Mouse (Mus musculus) T-helper 2 cell (primary cell): ENCODE data around the gene Dppa1.
"Not testable (repeated sequence)": the region's sequence is repeated elsewhere in the genome, so short reads cannot be mapped to it uniquely, and the experiment has no call there.

Source experiments
- in situ Hi-C: fragments of 300-600 bp; cut with MboI, MseI; formaldehyde crosslinking; loops from one replicate; pipeline ENCODE4 v1.15.1; 2025; ENCODE audit warnings: high pct_unique_total_duplicates

Gene Dppa1

DNA sequence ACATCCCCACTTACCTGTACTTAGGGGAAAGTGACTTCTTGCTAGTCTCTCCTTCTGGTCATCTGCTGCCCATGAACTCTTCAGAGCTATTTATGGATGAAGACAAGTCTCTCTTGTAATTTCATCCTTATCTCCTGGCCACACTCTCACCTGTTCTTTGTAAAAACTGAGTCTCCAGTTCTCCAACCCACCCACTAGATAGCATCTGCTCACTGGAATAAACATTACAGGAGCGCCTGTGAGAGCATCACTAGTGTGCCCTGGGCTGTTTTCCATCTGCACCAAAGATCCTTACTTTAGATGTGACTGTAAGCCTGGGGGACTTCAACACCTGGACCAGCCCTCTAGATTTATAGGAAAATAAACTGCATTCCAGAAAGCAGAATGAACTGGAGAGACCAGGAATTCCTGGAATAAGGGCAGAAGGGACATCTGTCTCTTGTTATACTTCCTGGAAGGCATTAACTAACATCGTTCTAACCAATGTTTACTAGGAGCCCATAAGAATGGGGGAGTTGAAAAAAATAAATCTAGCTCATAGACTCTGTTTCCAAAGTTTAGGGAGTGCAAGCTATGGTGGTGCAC, at the start of gene Dppa1:
Dppa1 (minus strand) TSS at position 51 of the 585 bp plus-strand sequence.
- in situ Hi-C loops: loop anchor here (5.0 kb wide), 1 partner anchor 42 kb away; no protein-coding TSS in a partner anchor

DNA sequence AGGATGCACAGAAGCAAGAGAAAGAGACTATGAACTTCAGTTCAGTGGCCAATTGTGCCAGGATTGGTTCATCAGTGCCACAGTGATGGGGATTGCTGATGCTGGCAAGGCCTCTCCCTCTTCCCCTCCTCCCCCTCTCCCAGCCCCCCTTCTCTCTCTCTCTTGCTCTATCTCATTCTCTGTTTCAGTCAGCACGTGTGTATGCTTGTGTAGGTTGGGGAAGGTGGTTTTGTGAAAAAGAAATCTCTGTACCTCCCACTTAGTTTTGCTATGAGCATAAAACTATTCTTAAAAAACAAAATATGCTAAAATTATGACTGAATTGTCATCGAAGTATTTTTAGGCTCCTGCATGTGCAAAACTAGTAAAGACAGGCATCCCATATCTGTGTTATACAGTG, 38.9 kb upstream of the Dppa1 start:
- in situ Hi-C loops: loop anchor here (10.0 kb wide), 1 partner anchor 223 kb away; no protein-coding TSS in a partner anchor

DNA sequence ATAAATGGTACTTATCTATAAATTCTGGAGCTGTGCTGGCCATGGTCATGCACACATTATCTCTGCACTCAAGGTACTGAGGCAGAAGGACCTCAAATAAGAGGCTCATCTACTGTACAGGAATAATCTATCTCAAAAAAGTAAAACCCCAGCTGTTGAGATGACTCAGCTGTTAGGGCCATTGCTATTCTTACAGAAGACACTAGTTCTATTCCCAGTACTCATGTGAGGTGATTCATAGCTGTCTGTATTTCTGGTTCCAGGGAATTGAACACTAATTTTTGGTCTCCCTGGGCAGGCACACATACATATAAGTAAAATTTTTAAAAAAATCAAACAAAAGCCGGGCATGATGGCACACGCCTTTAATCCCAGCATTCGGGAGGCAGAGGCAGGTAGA, 38.0 kb upstream of the Dppa1 start:
- in situ Hi-C loops: loop anchor here (10.0 kb wide), 1 partner anchor 222 kb away; no protein-coding TSS in a partner anchor

DNA sequence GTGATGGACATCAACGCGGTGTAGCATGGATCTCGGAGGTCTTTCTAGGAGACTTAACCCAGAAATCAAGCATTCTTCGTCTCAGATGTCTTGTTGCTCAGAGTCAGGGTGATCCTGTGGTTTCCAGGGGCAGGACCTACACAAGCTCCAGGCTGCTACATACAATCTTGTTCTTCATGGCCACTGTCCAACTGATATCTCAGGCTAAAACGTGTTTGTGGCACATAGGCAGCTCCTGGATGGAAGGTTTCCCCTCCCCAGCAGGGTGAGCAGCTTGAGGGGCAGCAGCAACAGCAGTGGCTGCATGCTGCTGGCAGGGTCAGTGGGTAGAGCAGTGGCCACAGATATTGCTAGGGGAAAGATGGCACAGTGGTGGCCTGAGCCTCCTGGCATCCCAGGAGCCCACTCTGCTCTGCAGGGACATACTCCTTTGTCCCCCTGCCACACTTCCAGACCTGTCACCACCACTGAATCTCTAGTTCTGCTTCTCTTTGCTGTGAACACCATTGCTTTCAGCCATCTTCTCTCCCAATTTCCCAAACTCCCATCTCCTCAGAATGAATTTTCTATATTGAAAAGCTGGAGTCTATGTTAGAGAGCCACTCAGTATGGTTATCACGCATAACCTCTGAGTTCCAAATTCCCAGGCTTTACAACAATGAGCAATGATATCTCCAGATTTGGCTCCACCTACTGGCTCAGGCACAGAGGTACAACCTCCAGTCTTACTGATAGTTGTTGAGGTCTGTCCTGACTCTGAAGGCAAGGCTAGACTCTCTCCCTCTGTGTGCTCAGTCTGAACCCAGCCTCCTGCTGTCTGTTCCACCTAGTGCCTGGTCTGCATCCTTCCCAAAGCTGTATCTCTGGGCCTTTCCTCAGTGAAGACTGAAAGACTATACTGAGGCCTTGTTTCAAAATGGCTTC, 36.8 kb upstream of the Dppa1 start:
- in situ Hi-C loops: loop anchor here (10.0 kb wide), 1 partner anchor 221 kb away; no protein-coding TSS in a partner anchor

DNA sequence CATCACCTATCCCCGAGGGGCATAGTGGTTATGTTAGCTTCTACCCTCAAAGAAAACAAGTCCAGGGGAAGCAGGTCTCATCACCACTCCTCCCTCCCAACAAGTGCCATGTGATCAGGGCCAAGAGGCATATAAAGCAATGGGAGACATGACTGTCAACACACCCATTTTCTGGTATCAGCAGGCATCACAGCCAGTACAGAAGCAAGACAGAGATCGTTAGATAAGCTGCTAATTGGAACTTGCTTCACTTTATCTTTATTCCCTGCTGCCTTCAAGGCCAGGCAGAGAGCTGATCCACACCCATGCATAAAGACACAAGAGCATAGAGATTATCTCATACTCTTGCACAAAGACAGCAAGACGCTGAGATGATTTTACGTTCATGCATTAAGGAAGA, 34.2 kb upstream of the Dppa1 start:
- in situ Hi-C loops: loop anchor here (10.0 kb wide), 1 partner anchor 218 kb away; no protein-coding TSS in a partner anchor

DNA sequence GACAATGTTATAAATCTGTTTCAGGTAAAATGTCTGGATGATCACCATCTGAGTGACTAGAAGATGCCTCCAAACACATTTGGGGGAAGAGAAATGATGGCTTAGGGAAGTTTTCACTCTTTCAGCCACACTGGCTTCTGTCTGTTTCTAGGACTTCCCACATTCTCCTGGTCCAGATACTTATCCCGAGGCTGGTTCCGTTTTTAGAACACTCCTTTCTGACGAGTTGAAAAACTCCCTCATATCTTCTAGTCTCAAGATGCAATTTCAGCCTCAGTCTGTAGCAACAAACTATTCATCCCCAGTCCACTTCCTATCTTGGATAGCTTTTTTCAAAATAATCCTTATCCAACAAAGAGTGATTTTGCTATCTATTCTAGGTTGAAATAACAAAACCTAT, 23.4 kb upstream of the Dppa1 start:
- in situ Hi-C loops: no loop called here

DNA sequence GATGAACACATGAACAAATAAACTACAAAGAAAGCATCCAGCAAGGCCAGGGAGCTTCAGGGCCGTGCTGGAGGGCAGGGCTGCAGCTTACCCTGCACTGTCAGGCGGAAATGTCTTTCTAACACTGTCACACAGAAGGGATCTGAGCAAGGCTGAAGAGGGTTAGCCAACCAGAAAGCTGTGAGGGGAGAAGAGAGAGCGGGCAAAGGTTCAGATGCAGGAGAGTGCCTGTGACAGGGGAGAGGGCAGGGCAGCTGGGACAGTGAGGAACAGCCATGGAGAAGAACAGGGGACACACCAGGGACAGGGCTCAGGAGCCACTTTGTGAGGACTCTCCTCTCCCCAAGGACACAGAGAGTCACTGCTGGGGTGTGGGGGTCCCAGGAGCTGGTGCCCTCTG, 20.6 kb upstream of the Dppa1 start:
- in situ Hi-C loops: not testable (repeated sequence)

DNA sequence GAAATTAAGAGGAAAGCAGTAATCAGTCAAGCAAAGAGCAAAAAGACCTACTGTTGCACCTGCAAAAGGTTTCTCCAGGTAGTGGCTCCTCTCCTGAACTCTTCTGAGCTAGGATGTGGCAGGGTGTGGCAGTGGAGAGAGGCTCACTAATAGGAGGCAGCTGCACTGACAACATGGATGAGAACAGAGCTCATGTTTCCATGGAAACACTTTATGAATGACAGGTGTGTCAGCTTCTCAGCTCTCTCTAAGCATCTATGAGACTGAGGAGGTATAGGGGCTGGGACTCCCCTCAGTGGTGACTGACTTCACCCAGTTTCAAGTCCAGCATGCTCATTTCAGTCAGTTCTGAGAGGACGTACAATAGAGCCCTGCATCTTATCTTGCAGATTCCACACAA, 15.8 kb upstream of the Dppa1 start:
- in situ Hi-C loops: no loop called here

DNA sequence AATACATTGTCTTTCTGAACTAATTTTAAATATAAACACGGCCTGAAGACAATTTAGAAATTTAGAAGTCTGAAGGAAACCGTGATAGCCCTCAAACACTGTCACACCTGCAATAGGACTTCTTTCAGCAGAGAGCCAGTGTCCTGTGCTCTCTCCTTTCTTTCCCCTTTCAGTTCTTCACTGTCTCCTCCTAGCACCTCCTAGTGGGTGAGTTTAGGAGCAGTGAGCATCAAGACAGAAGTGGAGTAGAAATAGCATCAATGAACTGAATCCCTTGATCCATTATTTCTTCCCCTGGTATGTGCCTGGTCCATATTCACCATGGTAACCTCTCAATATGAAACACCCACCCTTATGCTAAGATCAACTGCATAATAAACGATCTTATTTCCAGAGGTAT, 7.5 kb upstream of the Dppa1 start:
- in situ Hi-C loops: loop anchor here (10.0 kb wide), 1 partner anchor 192 kb away; no protein-coding TSS in a partner anchor

DNA sequence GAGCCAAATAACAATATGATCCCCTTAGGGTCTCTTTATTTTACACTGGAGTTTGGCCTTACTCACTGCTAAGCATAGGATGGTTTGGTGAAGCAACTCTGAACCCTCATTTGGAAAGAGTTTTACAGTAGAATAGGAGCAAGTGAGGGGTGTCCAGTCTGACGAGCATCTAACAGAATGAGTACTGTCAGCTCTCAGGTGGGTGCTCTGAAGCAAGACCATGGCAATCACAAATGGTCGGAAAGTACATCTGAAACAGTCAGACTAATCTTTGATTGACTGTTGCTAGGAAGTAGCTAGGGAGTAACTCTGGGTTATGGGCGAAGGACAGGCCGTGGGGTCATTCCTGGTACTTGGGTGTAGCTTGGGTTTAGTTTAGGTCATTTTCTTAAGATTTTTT, 6.5 kb upstream of the Dppa1 start:
- in situ Hi-C loops: loop anchor here (10.0 kb wide), 1 partner anchor 191 kb away; no protein-coding TSS in a partner anchor

DNA sequence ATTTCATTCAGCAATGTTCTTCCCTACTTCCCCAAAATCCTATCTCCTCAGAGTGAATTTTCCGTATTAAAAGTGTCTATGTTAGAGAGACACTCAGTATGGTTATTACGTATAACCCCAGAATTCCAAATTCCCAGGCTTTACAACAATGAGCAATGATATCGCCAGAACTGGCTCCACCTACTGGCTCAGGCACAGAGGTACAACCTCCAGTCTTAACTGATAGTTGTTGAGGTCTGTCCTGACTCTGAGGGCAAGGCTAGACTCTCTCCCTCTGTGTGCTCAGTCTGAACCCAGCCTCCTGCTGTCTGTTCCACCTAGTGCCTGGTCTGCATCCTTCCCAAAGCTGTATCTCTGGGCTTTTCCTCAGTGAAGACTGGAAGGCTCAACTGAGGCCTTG, 2.6 kb upstream of the Dppa1 start:
- in situ Hi-C loops: loop anchor here (10.0 kb wide), 1 partner anchor 187 kb away; no protein-coding TSS in a partner anchor

DNA sequence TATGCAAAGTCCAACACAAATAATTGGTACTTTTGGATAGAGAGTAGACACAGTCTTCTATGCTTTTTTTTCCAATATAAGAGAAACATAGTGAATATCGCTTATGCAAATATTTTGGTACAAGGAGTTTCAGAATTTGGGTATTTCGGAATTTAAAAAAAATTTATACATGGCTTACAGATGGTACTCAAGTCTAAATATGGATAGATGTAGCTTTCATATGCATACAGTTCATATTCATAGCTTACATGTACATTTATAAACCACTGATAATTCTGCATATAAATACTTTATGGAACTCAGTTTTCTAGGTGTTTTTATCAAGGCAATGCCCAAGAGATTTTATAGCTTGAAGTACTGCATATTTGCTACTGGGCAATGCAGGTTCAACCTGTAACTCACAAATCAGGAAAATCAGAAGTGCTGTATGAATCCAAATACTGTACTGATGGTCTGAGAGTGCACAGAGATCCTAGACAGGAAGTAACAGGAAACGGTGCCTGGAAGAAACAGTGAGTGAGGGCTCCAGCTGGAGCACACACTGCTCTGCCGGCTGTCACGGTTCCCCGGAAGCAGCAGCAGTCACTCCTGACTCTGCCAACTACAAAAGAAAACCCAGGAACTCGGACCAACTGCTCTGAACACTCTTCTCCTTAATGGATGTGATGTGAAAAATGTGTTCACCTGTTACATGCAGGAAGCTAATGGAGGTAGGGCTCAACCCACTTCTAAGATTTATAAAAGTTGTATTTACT, 8.5 kb downstream of the Dppa1 start:
- in situ Hi-C loops: no loop called here

DNA sequence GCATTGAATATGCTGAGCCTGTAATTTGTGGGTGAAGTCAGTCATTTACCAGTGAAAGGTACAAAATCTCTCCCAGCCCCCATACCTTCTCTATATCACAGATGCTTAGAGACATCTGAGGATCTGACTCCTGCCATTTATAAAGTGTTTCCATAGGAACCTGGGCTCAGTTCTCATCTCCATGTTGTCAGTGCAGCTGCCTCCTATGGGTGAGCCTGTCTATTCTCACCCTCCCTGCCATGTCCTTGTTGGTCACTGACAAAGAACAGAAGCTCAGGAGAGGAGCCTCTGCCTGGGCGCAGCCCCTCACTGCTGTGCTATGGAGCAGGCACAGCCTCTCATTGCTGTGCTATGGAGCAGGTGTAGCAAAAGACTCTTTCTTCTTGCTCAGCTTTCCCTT, 9.1 kb downstream of the Dppa1 start:
- in situ Hi-C loops: no loop called here

DNA sequence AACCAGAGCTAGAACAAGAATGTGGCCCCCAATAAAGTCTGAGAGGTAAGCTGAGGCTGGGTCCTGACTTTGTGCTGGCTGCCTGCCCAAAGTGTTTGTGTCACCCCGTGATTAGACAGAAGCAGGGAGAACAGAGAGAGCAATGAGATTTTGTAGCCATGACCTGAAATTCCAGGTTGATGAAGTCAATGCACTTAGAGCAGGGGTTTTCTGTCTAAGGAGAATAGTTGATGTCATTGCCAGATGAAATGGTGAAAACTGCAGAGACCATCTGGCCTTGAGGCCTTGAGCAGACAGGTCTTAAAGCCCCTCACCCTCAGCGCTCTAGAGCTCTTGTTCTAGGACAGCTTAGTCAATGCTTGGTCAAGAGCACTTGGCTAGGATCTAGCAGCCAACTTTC, 36.6 kb downstream of the Dppa1 start:
- in situ Hi-C loops: no loop called here

DNA sequence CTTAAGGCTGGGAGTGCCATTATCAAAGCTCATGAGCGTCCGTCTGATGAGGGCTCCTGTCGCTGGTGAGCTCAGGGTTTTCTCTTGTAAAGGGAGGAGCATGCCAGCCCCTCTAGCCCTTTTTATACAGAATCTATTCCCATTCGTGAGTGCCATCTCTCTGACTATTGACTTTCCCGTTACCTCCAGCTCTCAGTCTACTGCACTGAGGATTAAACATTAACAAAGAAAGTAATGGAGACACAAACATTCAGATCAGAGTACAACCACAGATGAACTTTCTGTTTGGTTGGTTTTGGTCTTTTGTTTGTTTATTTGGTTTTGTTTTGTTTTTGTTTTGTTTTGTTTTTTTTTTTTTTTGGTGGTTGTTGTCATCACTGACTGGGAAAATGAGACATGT, 46.3 kb downstream of the Dppa1 start:
- in situ Hi-C loops: no loop called here

DNA sequence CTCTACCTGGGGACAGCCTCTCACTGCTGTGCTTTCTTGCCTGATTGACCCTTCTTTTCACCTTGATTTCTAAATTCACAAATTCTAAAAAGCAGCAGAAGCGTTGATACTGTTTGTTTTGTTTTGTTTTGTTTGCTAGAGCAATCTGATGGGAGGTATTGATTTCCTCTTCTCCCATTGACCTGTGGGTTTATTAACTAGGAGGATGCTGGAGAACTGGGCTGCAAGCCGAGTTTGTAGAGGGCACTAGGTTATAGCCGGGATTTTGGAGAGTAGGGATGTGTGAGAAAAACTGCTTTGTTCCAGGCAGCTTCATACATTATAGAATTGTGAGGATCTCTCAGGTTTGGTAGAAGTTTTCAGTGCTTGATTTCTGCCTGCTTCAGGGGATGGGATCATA, 48.6 kb downstream of the Dppa1 start:
- in situ Hi-C loops: no loop called here

DNA sequence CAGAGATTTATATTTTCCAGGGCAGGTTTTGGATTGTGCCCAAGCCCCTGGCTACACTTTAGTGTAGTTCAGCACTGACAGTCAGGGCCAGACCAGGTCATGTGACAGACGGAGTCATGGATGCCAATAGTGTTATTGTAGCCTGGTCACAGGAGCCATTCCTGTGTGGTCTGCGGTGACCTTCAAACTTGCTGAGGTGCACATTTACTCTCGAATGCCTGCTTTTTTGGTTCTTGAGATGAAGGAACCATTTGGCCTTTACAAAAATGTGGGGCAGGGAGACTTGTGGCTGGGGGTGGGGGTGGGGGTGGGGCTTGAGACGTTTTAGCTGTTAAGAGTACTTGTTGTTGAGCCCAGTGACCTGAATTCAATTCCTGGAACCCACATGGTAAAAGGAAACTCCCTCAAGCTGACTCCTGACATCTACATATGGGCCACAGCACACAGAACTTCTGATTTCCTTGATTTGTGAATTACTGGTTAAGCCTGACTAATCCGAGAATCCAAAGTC, 50.2 kb downstream of the Dppa1 start:
- in situ Hi-C loops: no loop called here

DNA sequence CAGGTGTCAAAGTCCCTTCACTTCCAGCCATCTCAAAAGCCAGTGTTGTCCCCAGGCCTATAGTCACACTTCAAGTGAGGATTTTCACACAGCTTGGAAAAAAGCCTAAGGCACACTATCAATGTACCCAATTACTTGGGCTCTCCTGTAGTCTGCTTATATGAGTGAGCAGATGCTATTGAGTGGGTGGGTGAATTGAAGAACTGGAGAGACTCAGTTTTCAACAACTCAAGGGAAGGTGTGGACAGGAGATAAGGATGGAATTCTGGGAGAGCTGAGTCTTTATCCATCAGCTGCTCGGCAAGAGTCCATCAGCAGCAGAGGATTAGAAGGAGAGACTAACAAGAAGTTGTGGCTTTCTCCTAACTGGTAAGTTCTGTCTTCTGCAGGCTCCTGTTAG, 57.7 kb downstream of the Dppa1 start, which contains the start of gene BC053393:
BC053393 (plus strand) TSS at position 210 of the 400 bp plus-strand sequence.
- in situ Hi-C loops: no loop called here

DNA sequence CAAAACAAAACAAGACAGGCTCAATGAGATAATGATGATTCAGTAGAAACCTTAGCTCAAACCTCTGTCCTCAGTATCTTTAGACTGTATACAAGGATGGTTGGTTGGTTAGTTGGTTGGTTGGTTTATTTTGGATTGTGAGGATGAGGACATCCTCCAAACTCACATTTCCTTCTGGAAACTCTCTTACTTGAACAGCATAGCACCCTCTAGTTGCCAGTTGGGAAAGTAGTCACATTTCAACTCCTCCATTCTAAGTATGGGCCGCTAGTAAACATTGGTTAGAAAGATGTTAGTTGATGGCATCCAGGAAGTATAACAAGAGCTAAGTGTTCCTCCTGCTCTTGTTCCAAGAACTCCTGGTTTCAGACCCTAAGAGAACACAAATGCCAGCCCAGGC, 60.0 kb downstream of the Dppa1 start:
- in situ Hi-C loops: no loop called here

DNA sequence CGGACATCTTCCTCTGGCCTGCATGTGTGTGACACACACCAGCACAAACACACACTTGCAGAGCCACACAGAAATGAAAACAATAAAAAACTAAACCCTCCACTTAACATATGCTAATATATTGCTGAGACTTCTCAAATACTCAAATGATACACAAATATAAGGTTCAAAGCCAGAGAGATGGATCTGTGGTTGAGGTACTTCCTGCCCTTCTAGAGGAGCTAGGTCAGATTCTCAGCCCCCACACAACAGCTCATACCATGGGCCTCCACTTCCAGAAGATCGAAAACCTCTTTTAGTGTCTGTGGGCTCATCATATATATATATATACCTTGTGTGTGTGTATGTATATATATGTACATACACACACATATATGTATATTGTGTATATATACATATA, 63.1 kb downstream of the Dppa1 start:
- in situ Hi-C loops: no loop called here

DNA sequence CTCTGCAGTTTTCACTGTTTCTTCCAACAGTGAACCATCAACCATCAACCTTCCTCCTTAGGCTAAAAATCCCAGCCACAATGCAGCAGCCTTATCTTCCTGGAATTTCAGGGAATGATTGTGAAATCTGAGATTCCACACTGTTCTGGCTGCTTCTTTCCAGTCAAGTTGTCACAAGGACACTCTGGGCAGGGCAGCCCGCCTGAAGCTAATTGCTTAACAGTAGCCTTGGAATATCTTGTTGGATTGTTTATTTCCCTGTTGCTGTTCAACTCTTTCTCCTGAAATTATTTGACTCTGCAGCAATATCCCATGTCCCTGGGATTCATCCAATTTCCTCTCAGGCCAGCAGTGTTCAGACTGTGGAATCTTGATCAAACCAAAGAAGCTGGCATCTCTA, 64.4 kb downstream of the Dppa1 start:
- in situ Hi-C loops: no loop called here

DNA sequence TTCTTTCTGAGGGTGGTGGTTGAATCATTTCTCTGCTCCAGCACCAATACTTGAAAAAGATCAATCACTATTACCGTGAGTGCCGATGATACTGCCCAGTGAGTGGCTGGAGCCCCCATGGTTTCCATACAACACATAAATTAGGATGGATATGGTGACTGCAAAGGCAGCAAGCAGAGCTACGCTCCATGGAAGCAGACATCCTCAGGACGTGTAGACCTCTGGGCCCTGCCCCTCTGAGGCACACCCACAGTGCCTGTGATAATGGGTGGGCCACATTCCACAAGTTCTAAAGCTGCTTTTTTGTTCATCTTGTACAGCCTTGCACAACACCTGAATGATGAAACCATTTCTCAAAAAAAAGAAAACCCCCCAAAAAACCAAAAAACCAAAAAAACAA, 68.0 kb downstream of the Dppa1 start:
- in situ Hi-C loops: no loop called here
